Mouse (Mus musculus) ovary, postnatal 36 days (tissue): ENCODE data around the gene Tbc1d22a.

ENCODE experiments used
- DNase-seq: peaks from one replicate; pipeline ENCODE4 v3.0.0; 2022; ENCODE audit warnings: low spot score, mixed read lengths

Tbc1d22a gene

DNA sequence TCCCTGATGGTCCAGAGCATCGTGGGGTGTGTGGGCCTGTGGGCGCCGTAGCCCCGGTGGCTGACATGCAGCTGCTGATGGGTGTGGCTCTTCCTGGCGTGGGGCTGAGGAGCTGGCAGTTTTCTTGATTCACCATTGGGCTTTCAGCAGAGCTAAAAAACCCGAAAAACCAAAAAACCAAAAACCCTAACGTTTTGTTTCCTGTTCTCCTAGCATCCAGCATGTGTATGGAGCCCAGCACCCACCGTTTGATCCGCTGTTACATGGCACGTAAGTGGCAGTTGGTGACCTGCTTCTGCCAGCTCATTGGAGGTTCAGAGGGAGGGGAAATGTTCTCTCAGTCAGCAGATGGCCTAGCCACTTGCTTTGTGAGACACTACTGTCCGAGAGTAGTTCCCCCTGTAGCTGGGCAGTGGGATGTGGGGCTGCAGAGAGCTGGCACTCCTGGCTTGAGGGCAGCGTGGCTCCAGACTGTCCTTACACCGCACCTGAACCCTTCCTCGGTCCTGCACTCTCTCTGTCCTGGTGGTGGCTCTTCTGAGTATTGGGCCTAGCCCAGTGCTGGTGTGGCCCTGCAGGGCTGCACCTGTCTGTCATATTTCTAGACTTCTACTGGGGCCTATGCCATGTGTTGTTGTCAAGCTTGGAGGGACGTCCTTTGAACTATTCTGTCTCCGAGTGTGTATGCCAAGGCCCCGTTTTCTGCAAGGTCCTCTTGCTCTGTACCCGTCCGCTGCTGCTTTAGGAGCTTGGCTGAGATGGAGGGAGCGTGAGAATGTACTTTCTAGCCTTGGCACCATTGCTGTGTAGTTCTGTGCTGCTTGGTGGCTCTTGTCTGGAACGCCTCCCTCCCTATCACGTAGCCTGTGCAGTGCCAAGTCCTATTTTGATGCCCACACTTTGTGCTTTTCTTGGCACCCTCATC lies 20.5 kb downstream of the Tbc1d22a start:
- no peak for DNase-seq

DNA sequence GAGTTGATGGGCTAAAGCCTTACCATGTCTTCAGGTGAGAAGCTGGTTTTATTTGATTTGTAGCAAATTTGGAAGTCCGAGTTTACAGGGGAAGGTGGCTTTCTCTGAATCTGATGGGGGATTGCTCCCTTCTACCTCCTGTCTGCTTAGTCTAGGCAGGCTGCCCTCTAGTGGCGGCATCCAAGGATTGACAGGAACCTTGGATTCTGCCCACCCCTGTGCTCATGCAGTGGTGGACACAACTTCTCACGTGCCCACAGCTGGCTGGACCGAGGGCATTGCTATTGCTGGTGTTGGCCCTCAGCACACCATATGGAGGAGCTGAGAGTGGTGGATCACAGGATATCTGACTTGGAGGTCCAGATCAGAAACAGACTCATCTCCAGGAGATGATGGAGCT lies 22.0 kb downstream of the Tbc1d22a start:
- DNase-seq, result peak; percentile 51

DNA sequence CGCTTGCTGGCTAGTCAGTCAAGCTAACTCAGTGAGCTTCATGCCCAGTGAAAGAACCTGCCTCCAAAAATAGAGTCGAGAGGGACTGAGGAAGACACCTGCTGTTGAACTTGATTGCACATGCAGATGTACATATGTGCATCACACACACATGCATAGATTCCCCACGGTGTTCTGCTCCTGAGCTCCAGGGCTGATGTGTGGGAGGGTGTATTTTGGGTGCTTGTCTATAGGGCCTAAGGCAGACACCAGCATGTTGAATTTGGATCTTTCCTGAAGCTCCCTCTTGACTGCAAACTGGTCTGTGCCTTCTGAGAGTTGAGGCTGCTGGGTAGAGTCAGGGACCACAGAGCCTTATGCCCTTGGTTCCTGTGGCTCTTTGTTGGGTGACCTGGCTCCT lies 23.8 kb downstream of the Tbc1d22a start:
- DNase-seq, result no peak

DNA sequence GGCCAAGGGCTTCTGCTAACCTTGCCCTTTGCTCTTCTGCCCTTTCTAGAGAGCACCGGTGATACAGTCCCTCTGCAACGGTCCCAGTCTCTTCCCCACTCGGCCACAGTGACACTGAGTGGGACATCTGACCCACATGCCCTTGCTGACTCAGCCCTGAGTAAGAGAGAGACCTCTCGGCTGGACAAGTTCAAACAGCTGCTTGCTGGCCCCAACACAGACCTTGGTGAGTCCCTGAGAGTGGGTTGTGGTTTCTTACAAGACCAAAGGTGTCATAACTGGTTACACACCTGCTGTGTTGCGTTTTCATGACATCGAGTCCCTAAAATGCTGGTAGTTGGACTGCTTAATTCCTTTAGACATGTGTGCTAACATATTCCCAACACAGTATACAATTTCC lies 24.8 kb downstream of the Tbc1d22a start:
- no peak for DNase-seq

DNA sequence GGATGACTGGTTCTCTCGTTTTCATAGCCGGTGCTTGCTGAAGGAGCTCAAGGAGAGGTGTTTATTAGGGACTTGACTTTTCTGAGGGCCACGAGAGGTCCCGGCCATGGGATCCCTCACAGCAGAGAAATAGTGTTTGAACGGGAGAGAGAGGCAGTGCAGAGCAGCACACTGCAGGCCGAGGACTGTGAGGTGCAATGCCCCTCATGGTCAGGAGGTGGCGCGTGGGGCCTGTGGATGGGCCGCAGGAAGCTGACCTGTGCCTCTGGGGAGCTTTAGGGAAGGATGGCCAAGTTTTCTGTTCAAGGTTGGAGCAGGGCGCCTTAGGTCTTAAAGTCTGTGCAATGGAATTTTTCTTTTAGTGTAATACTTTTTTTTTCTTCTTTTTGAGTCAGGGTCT lies 25.5 kb downstream of the Tbc1d22a start:
- peak; percentile 74 for DNase-seq

DNA sequence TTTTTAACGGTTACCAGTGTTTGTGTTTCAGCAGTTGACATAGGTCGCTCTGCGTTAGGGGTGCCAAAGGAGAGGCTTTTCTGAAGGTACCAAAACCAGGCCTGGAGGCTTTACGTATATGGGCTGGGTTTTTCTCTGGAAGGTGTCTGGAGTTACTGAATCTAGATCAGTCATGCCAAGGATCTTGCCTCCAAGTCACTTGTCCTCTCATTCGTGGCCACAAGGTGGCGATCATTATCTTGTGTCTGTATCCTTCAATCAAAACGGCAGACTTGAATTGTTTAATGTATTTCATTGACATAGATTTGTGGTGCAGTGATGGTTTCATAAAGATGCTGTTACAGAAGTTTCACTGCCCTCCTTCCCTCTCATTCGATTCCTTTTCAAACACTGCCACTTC lies 29.4 kb downstream of the Tbc1d22a start:
- peak; percentile 38 for DNase-seq

DNA sequence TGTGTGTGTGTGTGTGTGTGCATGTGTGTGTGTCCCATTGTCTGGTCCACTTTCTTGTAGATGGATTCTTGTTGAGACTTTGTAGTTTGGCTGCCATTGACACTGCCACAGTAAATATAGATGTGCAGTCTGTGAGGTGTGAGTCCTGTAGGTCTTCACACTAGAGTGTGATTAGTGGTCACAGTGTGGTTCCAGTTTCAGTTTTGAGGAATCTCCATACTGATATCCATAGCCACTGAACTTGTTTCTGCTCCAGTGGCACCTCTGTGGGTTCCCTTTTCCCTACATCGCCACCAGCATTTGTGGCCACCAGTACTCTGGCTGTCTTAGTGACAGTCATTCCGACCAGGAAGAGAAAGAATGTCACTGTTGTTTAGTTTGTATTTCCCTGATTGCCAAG lies 30.1 kb downstream of the Tbc1d22a start:
- DNase-seq, result no peak

DNA sequence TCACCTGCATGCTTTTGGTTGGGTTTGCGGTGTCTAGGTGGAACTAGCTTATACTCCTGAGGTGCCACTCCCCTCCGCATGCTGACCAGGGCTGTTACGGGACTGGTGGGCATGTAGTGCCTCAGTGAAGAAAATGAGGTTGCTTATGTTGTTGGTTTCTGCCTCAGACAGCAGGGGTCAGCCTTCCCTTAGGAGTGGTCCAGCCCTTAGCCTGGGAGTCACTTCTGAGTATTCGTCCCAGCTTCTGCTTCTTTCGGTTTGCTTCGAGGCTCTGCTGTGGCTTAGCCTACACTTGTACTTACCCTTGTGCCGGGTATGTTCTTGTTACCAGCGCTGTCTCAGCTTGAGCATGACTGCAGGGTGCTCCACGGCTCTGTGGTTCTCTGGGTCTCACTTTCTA lies 36.0 kb downstream of the Tbc1d22a start:
- DNase-seq, result peak; percentile 20

DNA sequence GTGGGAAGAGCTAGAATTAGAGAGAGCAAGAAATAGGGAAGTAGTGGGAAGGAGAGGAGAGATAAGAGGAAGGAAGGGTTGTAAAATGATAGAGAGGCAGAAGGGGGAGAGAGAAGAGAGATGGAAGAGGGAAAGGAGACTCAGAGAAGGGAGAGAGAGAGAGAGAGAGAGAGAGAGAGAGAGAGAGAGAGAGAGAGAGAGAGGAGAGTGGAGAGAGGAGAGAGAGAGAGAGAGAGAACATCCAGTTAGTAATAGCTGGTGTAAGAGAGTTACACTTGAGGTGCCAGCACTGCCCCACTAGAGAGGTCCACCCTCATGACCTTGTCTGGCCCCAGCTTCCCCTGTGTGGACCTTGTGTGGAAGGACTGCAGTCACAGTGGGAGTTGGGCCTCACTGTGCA lies 37.9 kb downstream of the Tbc1d22a start:
- no peak for DNase-seq

DNA sequence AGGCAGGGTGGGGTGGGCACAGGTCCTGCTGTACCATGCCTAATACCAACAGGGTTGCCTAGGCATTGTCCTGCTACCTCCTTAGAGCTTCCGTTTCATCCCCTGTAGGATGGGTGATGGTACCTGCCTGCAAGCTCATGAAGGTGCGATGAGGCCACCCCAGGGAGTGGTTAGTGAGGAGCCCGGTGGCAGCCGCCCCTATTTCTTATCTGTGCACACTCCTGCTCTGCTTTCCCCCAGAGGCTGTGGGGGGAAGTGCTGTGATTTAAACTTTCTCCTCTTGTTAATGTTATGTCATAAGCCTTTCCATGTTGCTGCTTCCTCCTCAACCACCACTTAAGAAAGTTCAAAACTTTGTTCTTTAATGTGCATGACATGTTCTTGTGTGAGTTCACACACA lies 38.4 kb downstream of the Tbc1d22a start:
- no peak for DNase-seq

DNA sequence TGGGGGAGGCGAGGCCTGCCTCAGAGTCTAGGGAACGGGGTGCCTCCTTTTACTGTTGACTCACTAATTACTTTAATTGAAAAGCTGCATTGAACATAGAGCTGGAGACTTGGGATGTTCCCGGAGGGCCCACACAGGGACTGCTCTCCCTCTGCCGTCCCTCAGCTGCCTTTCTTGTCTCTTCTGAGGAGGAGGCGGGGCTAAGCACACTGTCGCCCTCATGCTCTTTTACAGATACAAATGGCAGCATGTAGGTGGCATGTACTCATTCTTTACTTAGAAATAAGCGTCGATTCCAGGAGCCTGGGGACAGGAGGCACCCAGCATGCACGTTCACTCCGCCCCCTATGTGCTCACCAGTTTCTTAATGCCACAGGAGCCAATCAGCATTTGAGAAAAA lies 39.2 kb downstream of the Tbc1d22a start:
- DNase-seq, result no peak

DNA sequence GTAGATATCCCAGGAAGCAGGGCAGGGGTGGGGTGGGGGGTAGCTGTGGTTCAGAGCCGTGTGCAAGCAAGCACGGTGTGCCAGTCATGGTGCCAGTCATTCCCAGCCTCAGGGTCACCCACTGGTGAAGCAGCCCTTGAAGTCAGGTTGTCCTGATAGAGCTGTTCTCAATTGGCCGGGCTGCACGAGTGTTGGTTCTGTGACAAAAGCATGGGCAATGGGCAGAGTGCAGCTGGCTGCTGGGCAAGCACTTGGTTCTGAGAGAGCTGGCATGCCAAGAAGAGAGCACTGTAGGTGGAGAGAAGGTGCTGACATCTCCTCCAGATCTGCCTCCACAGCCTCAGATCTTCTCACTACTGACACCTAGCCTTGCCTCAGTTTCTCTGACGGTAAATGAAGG lies 41.9 kb downstream of the Tbc1d22a start:
- no peak for DNase-seq

DNA sequence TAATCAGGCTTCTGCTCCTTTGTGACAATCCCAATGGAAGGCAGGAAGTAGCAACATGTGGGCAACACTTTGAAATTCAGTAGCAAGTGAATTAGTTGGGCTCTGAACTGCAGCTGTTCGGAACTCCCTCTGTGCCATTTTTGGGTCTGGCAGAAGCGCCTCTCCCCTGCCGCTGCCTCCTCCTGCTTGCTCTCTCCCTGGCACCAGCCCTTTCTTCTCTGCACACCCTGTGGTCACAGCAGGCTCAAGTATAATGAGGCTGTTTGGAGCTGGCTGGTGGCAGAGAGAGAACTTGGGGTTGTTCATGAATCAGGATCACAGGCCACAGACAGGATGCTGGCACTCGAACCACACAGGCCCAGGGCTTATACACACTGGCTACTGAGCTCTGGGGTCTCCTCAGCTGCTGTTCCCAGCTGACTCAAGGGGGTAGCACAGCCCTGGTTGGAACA lies 42.5 kb downstream of the Tbc1d22a start:
- no peak for DNase-seq

DNA sequence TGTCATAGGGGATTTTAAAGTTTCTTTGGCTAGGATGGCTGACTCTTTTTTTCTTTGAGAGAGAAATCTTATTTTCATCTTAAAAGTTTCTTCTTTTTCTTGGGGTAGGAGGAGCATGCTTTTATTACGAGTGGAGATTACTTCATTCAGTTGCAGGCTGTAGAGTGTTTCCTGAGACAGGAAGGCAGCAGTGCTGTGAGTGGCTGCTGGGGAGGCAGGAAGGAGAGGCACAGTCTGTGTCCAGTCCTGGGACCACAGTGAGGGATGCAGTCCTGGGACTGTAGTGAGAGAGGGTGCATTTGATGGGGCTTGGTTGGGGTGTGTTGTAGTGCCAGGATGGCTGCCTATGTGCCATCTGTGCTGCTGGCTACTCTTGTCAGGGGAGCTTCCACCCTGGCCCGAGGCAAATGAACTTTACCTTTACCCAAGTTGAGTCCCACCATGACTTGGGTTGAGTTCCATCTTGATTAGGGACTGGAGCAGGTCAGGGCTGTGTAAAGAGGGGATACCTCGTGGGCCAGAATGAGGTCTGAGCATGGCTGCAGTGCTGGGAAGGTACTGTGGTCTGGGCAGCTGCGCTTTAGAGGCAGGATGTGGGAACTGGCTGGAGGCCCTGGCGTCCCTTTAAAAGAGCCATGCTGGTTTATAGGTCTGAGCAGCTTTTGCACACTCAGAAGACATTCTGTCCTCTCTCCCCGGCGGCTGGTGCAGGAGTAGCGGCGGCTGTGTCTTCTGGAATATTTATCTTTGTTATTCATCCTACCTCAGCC lies 43.8 kb downstream of the Tbc1d22a start:
- DNase-seq, result no peak

DNA sequence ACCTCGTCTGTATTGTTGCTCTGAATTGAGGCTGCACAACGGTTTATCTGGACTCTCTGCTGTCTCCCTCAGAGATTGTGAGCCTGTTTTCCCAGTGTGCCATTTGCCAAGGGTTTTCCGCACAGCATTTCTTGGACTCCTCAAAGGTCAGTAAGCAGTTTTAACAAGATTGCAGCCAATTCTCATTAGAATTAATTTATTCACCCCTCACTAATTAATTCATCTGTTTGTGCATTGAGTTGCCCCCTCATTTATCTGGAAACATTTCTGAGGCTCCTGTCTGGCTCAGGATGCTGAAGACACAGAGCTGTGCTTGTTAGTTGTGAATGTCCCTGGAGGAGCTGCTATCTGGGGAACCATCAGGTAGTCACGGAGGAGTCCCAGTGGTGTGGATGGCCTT lies 45.0 kb downstream of the Tbc1d22a start:
- DNase-seq, result no peak

DNA sequence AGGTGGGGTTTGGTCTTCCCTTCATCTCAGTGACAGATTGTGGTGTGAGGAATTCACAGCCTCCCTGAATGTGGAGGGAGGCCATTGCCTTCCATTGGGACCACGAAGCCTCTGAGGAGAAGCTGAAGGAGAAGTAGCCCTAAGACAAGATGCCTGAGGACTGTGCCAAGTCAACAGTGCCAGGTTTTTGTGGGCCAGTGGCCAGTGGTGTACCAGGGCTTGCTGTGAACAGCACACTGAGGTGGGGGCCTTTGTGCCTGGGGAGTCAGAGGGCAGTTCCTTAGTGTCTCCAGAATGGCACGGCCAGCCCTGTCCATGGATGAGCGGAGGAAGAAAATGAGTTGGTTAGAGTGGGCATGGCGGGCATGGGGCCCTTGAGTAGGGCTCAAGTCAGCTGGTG lies 45.9 kb downstream of the Tbc1d22a start:
- no peak for DNase-seq

DNA sequence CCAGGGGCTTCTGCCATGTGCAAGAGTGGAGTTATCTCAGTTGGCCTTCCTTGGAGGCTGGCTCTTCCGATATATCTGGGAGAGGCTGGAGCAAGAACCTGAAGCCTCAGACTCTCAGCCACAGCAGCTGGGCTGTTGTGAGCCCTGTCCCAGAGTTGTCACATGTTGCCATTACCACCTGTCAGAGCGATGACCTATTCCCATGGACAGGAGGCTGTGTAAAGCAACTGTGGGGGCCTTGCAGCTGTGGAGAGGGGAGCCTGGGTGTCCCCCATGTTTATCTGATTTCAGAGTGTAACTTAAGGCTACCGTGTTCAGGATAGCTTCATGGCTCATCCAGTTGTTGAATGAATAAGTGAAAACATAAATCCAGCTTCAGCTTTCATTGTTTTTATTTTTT lies 50.1 kb downstream of the Tbc1d22a start:
- DNase-seq, result no peak

DNA sequence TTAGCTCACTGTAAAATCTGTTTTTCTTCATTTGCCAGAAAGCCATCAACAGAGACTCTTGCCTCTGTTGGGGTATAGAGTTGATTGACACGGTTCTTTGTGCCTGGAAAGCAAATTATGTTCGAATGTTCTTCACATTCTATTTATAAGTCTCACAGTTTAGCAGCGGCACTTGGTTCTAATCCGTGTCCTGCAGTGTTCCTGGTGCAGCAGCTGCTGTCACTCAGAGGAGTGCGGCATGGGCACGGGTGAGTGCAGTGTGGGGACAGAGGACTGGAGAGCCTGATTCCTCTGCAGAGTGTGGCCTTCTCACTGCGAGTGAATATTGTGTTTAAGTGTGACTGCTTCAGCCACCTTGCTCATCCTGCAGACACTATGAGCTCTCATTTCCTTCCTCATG lies 50.5 kb downstream of the Tbc1d22a start:
- DNase-seq, result no peak

DNA sequence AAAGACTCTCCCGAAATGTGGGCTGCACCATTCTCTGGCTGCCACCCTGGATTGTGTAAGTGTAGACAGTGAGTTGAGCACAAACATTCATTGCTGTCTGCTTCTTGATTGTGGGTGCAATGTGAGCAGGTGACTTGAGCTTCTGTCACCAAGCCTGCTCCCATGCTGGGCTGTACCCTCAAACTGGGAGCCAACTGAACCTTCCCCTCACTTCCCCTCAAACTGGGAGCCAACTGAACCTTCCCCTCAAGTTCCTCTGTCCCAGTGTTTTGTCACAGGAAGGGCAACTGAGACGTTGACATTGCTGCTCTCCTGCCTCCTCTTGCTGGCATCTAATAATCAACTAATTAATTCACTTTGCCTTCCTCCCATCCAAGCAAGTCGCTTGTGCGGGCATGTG lies 52.7 kb downstream of the Tbc1d22a start:
- no peak for DNase-seq

DNA sequence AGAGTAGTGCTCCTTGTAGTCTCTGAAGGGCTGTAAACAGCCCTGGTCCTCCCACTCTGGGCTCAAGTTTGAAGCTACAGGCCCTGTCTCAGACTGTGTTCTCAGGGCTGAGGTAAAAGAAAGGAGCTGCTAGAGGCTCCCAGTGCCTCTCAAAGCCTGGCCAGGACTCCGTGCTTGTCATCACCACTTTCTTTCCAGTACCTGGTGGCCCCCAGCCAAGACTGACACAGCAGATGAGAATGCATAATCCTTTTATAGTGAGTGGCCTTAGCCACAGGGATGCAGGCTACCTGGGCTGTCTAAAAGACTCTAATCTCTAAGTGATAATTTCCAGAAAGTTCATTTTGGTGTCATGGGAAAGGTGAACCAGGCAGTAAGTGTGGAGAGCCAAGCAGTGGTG lies 54.3 kb downstream of the Tbc1d22a start:
- DNase-seq, result no peak

DNA sequence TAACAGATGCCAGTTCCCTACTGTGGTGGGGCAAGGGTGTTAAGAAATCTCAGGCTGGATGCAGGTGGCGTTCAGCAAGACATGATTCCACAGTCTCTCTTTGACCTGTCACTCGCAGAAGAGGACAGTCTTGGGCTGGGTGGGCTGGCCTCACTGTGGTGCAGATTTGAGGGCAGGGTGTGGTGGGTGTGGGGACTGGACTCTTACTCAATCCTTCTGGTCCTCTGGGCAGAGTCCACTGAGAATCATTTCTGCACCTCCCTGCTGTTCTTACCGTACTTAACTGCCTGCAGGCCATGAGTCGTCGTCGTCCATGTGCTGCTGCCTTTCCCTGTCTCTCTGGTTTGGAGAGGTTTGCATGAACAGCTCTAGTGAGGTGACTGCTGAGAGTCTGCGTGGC lies 61.5 kb downstream of the Tbc1d22a start:
- no peak for DNase-seq

DNA sequence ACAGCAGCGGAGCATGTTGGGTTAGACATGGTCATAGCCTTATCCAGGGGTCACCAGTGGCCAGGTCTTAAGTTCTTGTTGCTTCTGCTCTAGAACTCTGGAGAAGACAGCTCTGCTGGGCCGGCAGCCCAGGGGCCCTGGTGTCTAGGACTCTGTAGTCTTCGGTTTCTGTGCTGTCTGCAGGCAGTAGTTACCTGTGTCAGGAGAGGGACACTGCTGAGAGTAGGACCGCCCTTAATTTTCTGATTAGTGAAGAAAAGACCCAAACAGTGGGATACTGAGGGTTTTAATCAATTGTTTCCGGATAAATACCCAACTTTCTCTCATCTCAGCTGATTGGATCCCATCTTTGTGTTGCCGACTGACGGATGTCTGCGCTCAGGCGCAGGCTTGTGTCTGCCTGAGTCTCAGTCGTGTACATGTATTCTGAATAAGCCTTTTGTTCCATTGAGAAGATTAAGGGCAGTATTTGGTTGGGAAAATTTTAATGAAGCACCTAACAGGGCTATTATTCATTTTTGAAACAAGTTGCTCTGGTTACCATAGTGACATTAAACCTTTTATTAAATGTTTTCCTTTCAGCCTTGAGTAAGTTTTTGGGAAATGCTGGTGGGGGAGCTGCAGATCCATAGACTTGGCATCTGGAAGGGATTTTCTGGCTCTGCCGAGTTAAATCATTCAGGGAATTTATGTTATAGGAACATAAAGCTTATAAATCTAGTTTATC lies 62.4 kb downstream of the Tbc1d22a start:
- DNase-seq, result no peak

DNA sequence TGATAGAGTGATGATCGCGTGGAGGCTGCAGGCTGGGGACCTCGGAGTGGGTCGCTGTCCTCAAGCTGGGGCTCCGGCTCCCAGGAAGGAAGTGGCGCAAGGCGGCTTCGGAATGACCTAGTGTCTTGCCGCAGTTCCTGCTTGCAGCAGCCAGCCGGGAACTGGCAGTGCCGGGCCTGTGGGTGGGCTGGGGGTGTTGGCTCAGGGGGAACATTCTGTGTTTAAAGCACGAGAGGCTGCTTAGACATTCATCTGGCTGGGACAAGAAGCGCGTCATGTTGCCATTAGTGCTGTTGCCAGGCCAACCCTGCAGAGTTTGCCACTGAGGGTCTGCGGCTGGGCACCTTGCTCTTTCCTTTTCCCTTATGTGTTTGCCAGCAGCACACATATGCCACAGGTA lies 63.2 kb downstream of the Tbc1d22a start:
- no peak for DNase-seq
